Mouse (Mus musculus) spleen, adult 12 weeks (tissue): ENCODE results near the gene Lct.
"Not testable (repeated sequence)": the region's sequence is repeated elsewhere in the genome, so short reads cannot be mapped to it uniquely, and the experiment has no call there.

Source experiments
- DNase-seq: peaks from one replicate; pipeline ENCODE4 v3.0.0; 2022; ENCODE audit warnings: low spot score

The Lct gene

DNA sequence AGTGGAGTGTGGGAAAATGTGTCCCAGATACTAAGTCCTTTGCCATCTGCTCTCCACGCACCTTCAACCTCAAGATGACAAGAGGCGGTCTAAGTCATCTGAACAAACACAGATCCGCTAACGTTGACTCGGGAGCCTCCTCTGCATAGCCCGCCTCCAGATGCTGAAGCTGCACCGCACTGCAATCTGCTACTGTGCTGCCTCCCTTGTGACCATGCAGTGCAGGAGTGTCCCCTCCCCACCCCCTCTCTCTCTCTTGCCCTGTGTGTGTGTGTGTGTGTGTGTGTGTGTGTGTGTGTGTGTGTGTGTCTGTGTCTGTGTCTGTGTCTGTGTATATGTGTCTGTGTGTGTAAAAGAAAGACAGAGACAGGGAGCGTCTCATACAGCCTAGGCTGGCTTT is 32.8 kb downstream of the Lct start:
- no peak for DNase-seq

DNA sequence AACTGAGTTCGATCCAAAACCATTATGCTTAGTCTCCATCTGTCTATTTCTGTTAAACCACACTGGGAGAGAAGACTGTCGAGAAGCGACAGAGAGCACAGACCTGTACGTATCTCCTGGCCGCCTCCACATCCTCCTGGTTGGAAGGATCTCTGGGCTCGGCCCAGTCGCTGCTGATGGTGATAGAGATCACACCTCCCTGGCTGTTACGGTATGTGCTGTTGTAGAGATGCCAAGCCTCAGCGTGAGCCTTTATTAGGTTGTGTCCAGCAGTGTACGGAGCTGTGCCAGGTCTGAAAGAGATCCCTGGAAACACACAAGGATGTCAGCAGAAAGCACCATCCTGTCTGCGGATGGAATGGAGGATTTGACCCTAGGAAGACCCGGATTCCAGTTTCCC is 34.6 kb downstream of the Lct start:
- no peak for DNase-seq

DNA sequence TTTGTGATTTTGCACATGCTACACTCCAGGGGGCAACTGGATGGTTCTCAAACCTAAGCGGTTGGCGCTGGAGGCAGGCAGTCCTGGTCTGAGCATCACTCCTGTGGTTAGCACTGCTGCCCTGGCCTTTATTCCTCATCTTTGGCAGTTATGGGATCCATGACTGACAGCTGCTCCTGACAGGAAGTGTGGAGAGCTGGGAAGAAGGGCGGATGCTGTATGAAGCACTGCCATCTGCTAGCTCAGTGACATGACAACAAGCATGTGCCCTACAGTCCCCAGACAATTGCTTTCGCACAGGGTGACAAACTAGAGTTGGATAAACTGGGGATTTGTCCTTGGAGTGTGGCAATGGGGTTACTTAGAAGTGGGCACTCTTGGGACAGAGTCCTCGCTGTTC is 37.8 kb downstream of the Lct start:
- DNase-seq, result no peak

DNA sequence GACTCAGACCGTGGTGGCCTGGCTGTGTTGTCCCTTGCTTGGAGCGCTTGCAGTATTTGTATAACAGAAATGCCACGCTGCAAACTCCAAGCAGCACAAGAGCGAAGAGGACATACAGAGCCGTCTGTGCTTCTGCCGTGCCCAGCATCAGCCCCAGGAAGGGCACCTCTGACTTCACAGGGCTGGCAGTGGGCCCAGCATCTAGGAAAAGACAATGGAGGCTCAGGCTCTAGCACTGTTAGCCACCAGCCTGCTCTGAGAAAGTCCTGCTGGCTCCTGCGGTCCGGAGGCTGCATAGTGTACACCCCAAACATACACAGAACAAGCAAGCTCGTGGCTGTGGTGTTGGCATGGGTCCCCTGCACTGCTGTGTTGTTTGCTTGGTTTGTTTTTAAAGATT is 43.0 kb downstream of the Lct start:
- DNase-seq, result no peak

DNA sequence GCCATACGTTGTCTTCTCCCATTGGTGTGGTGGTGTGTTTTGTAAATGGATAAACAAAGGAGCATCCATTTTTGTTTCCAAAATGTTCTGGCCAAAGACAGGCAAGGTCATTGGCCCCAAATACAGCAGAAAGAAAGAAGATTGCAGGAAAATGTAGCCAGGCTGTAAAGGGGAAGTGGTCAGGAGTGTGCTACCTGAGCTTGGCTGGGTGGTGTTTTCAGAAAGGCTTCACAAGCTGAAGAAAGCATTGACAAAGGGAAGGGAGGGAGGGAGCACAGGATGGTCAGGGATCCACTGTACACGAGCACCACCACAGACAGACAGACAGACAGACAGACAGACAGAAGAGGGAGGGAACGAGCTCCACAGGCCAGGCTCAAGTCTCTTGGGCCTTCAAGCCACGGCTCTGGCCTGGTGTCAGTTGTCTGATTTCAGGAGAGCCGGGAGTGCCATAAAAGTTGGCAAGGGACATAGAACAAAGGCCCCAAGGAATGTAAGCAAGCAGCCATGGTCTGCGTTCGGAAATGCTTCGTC is 43.9 kb downstream of the Lct start:
- no peak for DNase-seq

DNA sequence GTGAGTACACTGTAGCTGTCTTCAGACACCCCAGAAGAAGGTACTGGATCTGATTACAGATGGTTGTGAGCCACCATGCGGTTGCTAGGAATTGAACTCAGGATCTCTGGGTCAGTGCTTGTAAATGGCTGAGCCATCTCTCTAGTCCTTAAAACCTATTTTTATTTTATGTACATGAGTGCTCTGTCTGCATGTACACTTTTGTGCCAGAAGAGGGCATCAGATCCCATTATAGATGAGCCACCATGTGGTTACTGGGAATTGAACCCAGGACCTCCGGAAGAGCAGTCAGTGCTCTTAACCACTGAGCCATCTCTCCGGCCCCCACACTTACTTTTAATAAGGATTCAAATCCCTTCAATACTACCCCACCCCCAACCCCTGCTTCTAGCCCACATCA is 45.2 kb downstream of the Lct start:
- no peak for DNase-seq

DNA sequence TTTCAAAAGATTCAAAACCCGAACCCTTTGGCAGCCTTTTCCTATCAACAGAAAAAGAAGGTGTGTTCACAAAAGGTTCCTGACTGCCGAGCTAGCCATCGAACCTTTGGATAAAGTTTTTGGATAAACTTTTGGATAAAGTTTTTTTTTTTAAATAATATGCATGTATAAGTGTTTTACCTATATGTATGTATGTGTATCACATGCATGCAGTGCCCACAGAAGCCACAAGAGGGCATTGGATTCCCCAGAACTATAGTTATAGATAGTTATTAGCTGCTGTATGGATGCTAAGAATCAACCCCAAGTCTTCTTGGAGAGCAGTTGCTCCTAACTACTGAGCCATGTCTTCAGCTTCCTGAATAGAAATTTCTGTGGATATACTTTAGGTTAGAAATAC is 46.4 kb downstream of the Lct start:
- DNase-seq, result no peak

DNA sequence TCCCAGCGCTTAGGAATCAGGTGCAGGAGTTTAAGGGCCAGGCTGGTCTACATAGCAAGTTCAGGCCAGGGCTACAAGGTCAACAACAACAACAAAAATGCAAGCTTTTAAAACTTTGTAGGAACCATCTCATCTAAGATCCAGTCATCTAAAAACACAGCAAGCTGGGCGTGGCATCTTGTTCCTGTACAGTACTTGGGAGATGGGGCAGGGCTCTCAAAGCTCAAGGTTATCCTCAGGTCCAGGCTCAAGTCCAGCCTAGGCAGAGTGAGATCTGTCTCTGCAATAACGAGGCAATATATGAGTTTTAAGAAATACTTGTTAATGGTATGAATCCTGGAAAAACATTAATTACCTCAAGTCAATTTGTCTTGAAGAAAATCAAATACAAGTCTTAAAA is 49.6 kb downstream of the Lct start:
- DNase-seq, result no peak

DNA sequence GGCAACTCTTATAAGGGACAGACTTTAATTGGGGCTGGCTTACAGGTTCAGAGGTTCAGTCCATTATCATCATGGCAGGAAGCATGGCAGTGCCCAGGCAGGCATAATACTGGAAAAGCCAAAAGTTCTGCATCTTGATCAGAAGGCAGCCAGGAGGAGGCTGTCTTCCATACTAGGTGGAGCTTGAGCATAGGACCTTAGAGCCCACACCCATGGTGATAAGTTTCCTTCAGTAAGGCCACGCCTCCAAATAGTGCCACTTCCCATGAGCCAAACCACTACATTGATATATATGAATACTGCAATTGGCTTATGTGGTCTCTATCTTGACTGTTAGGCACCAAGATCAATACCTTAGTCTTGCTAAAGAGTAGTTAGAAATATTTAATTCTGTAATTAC is 52.2 kb downstream of the Lct start:
- DNase-seq, result no peak

DNA sequence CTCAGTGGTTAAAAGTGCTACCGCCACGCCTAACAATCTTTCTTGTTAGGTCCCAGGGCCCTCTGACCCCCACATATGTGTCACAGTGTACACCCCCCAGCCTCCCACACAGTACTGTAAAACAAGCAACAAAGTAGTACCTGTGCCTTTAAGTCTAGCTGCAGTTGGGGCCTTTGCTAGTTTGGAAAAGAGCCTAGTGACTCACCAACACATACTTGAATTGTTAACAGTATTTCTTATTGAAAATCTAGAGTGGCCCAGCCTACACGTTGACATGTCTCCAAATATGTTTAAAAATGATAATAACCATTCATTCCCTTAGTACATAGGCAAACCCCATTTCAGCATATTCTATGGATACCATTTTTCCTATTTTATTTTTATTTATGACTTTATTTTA is 57.4 kb downstream of the Lct start:
- no peak for DNase-seq

DNA sequence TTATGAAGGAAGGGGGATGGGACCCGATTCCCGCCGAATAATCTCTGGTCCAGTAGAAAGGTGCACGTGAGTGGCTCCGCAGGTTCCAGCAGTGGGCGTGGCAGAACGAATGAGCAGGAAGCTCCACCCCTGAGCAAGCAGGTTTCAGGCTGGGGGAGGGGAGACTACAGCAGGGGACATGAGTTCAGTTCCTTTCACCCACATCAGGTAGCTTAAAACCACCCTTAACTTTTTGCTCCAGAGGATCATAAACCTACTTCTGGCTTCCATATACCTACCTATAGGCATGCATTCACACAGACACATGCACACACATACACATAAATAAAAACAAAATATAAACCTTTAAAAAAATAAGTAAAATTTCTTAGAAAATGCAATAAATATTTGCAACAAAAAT is 61.1 kb downstream of the Lct start:
- DNase-seq, result not testable (repeated sequence)

DNA sequence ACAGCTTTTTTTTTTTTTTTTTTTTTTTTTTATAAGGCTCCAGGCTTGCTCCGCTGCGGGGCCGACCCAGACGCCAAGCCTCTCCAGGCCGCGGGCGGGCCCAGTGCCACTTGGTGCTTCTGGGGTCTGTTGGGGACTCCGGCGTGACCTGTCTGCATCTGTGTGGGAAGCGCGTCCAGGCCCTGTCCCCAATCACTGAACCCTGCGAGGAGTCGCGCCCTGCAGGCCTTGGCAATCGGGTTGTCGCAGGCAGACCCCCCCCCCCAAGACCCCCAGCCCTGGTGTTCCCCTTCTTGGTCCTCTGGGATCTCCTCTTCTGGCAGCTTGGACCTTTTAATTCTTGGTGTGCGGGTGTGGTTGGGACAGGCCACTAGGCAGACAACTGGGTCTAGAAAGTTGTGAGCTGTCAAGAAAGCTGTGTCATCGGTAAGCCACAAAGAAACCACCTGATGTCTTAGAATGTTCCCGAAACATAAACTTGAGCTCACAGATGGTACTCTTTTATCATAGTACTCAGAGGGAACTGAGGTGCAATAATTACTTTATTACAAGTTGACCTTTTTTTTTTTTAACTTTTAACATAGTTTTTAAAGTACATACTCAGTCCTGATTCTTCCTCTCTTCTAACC is 83.3 kb downstream of the Lct start:
- DNase-seq, result peak; percentile 15

DNA sequence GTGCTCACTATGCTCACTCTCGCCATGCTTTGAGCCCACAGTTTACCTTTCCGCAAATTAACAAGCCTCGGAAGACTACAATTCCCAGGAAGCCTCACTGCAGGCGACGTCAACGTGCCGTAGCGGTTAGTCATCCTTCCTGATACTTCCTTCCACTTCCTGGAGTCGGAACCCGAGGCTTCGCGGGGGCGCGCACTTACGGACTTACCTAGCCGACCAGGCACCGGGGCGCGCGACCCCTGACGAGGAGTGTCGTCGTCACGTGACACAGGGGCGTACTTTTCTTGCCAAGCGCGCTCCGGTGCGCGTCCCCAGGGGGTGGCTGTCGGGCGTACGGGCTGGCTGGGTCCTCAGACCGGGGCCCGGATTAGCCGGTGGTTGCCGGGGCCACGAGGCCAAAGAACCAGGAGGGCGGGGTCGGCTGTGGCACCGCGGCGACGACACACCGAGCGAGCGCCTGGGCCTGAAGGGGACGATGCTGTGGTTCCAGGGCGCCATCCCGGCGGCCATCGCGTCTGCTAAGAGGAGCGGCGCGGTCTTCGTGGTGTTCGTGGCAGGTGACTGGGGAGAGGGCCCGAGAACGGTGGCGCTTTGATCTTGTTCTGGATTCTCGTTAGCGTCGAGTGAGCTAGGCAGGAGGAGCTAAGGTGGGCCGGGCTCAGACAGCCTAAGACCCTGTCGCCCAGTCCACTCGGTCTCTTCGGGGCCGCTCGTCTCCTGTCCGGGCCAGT is 84.0 kb downstream of the Lct start:
- DNase-seq, result peak; percentile 85

DNA sequence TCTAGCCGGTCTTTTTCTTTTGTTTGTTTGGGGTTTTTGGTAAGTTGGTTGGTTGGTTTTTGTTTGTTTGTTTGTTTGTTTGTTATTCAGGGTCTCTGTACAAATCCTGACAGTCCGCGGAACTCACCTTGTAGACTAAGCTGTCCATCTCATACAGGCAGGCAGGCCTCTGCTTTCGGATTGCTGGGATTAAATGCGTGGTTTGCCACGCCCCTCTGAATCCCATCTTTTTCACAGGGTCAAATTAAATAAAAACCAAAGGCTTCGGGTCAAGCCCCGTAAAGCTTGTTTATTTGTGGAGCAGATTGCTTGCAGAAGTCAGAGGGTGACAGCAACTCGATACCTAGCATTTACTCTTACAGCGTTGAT is 84.5 kb downstream of the Lct start, which contains the start of gene Ubxn4:
Gene Ubxn4 (plus strand): TSS at position 338 of the 369 bp plus-strand sequence.
- DNase-seq, result no peak

DNA sequence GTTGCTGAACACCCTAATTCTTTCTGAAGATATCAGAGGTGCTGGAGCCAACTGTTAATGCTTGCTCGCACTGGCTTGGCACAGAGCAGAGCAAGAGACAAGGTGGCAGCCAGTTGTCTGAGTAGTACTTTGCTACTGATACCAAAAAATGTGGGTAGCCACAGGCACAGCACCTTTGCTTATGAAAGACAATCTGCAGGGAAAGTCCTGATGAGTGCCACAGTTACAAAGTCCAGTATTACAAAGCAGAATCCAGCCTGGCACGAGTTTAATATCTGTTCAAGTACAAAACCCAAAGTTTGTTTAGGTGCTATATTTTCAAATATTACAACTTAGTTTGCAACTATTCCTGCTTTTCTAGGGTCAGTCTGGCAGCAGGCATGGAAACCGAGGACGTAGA is 92.9 kb downstream of the Lct start:
- no peak for DNase-seq
